Mouse (Mus musculus): ENCODE data around the gene Cdc37l1. TPM values are rescaled to one million over a fixed set of nuclear protein-coding genes. Genes with fewer than 3 reads are reported as not detected.

Cdc37l1 gene
- total RNA-seq, 1 experiment from 2014 or later, result 56.3 TPM

DNA sequence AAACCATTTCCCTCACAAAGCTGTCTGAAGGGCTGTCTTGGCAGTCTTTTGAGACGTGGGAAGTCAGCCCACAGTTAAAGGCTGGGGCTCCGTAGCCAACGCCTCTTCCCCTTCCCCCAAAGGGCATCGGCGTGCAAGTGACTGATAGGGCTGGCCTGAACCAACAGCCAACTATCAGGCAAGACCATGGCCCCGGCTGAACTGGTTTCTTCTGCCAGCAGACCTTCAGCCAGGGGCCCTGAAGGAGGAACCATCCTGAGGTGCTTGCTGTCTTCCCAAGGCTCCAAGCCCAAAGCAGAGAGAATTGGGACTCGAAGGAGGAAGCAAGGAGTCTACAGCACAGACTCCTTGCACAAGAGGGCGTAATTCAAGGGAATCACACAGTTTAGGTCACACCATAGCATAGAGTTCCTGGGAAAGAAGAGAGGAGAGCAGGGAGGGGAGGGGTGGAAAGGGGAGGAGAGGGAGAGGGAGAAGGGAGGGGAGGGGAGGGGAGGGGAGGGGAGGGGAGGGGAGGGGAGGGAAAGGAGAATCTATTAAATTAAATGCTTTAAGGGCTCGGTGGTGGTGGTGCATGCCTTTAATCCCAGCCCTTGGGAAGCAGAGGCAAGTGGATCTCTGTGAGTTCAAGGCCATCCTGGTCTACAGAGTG, 74.4 kb downstream of the Cdc37l1 start:
- peak; percentile 59 for ATAC-seq (replicated peaks; ENCODE audit: insufficient number of reproducible peaks, low FRiP score, low TSS enrichment, poor library complexity, severe bottlenecking)

DNA sequence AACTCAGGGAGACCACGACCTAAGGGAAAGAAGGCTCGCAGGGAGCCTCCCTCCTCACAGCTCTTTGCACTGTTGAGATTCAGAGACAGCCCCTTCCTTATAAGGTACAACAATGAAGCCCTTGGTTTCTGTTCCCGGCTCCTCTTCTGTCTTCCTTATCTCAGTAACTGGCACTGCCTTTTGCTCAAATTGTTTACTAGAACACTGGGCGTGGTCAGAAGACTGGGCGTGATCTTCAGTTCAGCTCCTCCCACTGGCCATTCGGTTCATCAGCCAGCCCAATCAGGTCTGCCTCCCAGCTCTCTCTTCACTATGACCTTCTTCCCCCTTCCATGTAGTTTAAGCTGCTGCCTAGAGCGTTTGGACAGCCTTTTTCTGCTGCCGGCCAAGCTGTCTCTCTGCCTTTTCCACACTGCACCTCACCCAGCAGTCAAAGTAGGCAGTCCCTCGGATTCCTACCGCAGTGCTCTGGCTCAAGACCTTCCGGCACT, 76.9 kb downstream of the Cdc37l1 start:
- peak; percentile 88 for ATAC-seq (replicated peaks; ENCODE audit: insufficient number of reproducible peaks, low FRiP score, low TSS enrichment, poor library complexity, severe bottlenecking)

DNA sequence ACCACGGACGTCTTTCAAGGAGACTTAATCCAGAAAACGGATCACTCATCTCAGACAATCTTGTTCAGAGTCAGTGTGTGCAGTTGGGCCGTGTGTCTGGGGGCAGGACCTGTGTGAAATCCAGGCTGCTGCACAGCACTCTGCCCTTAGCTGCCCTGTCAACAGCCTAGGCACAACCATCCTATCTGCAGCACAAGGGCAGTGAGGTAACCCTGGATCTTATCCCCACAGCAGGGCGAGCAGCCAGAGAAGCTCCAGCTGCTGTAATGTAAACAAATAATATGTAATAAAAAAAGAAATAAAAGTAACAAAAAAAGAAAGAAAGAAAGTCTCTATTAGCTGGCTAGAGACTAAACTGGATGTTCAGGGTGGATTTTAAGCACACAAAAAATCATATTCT, 79.0 kb downstream of the Cdc37l1 start:
- ATAC-seq (replicated peaks; ENCODE audit: insufficient number of reproducible peaks, low FRiP score, low TSS enrichment, poor library complexity, severe bottlenecking), result no peak

DNA sequence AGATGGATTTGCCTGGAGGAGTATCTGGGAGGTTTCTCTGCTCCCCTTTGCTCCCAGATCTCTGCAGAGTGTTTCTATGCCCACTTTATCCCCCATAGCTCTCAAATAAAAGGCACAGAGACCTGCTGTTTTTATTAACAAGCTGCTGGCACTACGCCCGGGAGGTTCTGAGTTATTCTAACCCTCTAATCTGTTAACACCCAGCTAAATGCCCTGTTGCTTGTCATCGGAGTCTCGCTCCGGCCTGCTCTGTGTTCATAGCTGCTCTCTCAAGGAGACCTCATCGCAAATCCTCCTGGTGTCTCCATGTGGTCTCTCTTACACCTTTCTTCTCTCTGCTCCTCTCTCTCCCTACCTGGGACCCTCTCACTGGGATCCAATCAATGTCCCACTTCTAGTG, 84.7 kb downstream of the Cdc37l1 start:
- no peak for ATAC-seq (replicated peaks; ENCODE audit: insufficient number of reproducible peaks, low FRiP score, low TSS enrichment, poor library complexity, severe bottlenecking)

Other genes with a start within 250 kb of the Cdc37l1 start
- not detected in 3 replicates for gene Slc1a1, start 155.3 kb upstream of the Cdc37l1 start, total RNA-seq (2017)
- 6.7 to 12.2 TPM (median 11.9 TPM) in 3 replicates for gene Plpp6, start 26.4 kb upstream of the Cdc37l1 start, total RNA-seq (2017)
- gene 4430402I18Rik, start 22.6 kb upstream of the Cdc37l1 start, total RNA-seq (2017), result 1.2 to 4.4 TPM (median 1.6 TPM) in 3 replicates
- gene Ak3, start 57.6 kb downstream of the Cdc37l1 start, total RNA-seq (2017), result 25.3 to 47.3 TPM (median 27.9 TPM) in 3 replicates
- gene Rcl1, start 111.0 kb downstream of the Cdc37l1 start, total RNA-seq (2017), result 11.4 to 15.9 TPM (median 12.8 TPM) in 3 replicates